Mouse (Mus musculus) testis, postnatal 10 days (tissue): Measurements from ENCODE around the gene Gse1.

Source experiments
- DNase-seq: peaks from one replicate; pipeline ENCODE4 v3.0.0; 2021; ENCODE audit warnings: low spot score

Gse1 gene

DNA sequence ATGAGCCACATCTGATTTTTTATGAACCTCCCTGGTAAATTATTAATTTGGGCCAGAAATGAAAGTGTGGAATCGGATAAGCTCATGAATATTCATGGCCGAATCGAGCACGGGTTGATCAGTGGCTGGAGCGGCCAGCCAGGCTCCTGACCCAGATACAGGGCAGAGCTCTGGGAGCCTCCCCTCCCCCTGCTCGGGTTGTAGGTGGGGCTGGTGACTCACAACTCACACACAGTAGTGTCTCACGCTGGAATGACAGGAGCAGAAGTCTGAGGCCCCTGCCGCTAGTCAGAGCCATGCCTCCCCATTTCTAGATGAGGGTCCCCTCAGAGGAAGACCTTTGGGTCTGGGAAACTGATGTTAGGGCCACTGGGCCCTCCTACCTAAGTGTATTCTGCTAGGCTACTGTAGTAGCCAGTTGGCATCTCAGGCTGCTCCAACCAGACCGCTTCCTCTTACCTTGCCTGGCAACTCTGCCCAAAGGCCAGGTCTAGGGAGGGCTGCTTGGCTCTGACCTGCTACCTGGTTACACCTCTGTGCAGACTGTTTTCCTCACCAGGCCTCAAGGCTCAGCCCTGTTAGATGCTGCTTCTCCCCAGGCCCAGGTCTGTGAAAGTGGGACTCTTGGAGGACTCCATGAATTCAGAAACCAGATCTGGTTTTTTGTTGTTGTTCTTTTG, 270.8 kb downstream of the Gse1 start:
- no peak for DNase-seq

DNA sequence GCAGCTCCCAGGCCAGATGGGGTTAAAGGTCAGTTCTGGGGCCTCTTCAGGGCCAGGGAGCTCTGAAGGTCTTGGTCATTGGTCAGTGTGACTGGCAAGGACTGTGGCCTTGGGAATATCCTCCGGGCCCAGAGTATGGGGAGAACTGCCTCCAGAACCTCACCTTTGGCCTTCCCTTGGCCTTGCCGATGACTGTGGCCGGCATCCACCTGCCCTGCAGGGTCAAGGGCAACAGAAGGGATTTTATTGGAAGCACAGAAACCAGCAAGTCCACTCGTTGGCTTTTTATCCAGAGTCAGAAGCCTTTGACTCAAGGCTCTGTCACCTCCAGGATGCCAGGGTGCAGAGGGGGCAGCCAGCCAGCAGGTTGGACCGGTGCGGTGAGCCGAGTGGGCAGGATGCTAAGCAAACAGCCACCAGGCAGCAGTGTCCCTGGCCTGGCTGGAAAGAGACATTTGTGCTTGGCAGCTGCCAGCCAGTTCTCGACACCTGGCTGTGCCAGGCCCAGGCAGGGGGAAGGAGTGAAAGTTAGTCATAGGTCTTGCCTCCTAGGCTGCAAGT, 272.5 kb downstream of the Gse1 start:
- no peak for DNase-seq

DNA sequence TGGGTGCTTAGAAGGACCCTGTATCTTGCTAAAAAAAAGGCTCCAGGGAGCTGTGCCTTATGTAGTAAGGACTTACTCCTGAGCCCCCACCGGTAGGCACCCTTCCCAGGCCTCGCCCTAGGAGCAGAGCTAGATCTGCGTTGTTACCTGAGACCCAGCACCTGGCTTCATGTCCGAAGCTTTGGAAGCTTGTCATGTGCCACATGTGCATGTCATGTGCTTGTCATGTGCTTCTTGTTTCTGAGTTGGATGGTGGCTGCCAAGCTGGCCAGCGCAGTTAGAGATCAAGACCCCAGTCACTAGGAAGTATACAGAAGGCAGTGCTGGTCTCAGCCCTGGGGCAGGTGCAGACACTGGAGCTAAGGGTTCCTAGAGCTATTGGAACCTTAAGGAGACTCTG, 273.2 kb downstream of the Gse1 start:
- DNase-seq, result no peak

DNA sequence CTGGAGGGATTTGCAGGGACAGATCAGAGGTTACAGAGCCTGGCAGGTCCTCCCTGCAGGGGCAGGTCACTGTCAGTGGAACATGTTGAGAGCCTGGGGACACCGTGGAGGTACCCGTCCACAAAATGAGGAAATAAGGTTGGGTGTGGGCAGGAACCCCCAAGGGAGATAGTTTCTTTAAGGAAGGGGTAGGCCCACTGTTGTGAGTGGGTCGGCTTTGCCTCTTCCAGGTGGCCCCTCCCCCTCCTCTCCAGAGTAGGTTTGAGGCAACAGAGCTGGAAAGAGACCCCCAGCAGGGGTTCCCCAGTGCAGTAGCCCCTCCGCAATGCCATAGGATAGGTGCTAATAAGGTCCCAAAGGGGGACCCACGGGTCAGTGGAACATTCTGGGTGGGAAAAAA, 274.2 kb downstream of the Gse1 start:
- DNase-seq, result no peak

DNA sequence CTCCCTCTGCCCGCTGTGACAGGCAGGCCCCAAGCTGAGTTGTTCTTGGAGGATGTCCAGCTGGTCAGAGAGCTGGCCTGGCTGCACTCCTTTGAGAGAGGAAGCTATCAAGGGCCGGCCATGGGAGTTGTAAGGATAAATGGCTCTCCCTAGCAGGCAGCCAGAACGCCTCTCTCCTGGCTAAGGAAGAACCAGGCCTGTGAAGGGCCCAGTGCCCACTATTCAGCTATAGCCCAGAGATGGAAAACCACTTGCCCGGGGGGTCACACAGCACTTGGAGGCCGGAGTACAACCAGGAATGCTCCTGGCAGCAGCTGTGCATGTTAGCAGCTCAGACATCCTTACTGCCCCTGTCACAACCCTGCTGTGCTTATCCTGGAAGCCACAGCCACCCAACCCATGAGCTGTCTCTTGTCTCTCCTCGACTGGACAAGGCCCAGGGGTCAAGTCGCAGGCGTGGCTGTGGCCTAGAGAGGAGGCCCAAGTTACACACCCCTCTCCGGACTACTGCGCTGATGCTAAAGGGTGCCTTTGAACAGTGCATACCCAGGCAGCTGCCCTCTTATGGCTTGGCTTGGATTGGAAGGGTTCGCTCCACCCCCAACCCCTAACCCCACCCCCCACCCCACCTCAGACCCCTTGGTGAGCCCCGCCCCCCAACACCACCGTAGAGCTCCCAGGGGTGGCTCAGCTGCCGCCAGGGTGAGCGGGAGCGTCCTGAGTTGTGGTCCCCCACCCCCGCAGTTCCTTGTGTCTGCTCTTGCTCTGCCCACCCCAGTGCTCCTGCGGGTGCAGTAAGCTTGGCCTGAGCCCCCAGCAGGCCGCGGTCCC, 276.2 kb downstream of the Gse1 start:
- DNase-seq, result no peak

DNA sequence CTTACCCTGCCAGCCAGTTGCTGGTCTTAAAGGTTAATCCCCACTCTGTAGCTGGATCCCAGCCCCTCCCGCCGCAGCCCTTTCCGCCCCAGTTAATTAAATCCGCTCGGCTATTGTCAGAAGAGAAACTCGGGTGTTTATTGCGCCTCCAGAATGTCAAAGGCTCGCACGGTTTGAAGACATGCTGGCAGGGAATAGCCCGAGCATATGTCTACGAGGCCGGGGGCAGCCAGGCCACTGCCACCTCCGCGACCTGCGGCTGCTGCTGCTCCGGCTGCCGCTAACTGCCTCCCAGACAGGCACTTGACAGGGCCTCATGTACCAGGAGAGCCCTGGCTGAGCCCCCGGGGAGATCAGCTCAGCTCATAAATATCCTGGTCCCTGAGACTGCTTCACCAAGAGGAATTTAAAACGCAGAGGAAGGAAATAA, 276.8 kb downstream of the Gse1 start:
- DNase-seq, result no peak

DNA sequence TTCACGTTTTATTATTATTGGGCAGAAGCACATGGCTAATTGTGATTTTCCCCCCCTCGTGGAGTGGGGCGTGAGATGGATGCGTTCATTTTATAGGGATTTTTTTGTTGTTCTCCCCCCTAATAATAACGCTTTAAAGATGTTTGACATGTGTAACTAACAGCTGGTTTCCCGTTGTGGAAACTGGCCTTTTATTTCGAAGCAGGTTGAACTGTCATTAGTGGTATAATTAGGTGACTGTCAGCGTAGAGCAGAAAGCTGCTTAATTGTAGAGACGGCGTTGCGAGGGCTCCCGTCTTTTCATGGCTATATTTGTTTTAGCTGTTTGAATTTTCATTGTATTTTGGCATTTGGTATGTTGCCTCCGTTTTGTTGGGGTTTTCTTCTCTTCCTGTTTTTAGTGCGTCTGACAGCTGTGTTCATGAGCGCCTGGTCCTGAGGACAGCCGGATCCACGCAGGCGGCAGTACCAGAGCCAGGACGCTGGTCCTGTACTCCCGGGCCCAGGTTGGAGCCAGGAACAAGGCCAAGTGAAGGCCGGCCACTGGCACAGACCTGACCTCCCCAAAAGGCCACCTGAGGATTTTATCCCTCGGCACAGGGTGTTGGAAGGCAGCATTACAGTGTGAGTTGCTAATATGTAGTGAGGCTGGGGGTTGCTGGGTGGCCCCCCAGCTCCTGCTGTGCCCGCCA, 277.5 kb downstream of the Gse1 start:
- no peak for DNase-seq

DNA sequence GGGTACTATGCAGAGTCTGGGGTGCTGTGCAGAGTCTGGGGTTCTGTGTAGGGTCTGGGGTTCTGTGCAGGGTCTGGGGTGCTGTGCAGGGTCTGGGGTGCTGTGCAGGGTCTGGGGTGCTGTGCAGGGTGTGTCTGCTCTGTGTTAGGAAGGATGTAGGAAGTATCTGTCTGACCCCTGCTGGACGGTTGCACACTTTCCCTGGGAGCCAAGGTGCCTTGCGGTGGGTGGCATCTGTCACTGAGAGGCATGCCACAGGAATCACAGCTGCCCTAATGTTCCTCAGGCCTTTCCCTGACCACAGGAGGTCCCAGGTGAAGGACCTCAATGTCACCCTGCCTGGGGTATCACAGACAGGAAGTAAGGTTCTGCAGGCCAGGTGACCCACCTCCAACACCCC, 278.3 kb downstream of the Gse1 start:
- DNase-seq, result no peak

DNA sequence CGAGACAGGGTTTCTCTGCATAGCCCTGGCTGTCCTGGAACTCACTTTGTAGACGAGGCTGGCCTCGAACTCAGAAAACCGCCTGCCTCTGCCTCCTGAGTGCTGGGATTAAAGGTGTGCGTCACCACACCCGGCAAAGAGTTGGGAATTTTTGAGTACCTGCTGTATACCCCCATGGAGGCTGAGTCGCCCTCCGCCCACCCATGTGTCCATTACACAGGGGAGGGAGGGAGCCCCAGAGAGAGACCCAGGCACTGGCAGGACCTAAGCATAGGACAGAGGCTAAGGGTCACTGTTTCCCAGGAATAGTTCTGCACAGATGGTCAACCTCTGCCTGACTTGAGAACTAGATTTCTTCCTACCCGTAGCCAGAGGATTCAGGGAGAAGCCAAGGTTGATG, 279.0 kb downstream of the Gse1 start:
- no peak for DNase-seq

DNA sequence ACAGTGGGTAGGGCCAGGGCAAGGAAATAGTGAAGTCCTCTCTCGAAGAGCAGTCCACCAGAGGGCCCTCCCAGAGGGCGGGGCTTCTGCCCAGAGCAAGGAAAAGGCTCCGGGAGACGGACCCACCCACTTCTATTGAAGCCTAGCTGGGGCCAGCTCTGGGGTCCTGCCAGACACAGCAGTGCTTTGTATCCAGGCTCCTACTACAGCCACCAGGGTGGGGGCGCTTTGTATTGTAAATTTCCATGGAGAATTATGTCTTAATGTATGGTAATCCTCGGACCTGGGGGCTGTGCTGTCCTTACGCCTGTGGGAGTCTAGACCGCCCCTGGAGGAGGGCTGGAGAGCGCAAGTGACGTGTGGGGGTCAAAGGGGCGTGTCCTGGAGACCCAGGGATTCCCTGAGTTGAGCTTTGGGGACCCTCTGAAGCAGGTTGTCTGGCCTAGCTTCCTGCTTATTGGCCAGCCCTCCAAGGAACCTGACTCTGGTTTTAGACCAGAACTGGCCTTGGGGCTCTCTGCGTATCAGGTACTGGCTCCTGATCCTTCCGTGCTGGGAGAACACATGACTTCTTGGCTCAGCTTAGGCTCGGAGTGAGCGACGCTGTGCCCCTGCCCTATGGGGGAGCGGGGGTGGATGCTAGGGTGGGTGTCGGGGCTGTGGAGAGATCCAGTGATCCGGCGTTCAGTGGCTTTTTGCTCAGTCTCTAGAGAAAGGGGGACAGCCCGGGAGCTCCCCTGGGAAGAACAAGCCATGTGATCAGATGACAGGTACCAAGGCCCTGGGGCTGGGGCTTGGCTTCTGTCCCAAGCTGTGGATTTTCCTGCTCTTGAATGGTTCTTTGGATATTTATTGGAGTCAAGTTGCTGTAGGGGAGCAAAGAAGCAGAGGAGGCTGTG, 281.1 kb downstream of the Gse1 start:
- DNase-seq, result no peak

DNA sequence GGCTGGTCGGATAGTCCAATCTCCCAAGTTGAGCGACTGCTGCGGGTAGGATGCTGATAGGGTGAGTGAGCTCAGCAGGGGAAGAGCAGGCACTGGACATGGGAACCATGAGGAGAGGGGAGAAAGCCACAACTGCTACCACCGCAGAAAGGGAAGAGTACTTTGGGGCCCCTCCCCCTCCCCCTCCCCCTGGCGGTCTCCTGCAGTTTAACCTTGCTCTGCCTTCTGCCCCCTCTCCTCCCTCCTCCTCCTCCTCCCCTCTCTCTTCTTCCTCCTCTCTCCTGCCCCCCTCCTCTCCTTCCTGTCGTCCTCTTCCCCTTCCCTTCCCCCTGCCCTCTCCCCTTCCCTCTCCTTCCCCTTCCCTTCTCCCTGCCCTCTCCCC, 281.8 kb downstream of the Gse1 start:
- DNase-seq, result no peak

DNA sequence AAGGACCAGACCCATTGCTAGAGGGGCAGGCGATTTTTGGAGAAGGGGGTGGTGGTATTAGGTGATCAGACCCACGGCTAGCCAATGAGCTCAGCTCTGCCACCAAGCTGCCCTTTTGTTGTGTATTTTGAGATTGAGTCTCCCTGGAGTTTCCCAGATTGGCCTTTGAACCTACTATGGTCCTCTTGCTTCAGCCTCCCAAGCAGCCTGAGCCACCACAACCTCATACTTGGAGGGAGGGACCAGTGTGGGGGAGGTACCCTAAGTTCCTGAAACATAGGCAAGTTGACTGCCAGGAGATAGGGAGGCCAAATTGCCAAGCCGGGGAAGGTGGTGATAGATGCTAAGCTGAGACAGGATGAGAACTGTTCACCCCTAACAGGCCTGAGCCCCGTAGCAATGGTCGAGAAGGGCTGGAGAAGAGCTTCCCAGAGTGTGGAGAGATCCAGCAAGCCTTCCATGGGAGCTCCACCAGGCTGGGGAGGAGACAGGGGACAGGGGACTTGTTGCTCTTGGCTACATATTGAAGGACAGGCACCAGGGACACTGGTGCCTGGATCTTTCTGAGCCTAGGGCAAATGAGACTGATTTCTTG, 282.7 kb downstream of the Gse1 start:
- no peak for DNase-seq

DNA sequence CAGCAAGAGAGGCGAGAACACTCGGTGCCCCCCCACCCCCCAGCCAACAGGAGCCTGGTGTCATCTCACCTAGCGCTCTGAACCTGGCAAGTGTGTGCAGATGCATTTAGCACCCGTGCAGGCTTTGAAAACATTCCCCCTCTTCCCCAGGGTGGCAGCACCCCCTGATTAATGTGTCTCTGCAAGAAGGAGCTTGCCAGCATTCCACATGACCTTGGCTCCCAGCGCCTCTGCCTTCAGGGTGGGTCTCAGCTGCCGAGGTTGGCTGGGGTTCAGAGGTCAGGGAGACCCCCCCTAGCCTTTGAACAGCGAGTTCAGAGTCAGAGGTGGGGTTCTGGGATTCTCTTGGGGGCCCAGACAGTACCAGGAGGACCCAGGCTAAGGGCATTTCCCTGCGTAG, 283.5 kb downstream of the Gse1 start:
- no peak for DNase-seq

DNA sequence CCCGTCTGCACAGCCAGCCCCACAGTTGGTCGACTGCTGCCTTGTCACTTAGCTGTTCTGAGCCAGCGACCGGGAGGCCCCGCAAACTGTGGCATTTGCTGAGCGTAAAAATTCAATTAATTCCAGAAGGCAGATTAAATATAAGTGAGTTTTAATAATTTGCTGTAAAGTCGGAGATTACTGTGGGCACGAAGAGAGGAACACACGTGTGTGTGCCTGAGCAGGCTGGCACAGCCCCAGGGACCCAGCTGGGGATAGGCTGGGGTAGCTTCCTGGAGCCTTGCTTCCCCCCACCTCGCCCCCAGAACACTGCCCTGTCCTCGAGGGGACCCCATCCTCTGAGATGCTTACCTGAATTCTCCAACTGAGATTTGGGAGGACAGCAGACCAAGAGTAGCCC, 284.1 kb downstream of the Gse1 start:
- no peak for DNase-seq

DNA sequence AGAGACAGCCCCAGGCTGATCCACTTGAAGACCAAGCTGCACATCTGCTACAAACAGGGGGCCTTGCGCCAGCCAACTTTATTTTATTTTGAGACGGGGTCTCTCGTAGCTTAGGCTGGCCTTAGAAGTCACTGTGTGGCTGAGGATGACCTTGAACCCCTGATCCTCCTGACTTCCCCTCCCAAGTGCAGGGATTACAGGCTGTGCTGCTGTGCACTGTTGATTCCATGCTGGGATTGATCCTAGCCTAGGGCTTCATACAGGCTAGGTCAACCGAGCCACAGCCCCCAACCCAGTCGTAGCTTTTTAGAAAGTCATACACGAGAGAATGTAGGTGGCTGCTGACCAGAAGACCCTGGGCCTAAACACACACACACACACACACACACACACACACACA, 284.9 kb downstream of the Gse1 start:
- DNase-seq, result no peak

DNA sequence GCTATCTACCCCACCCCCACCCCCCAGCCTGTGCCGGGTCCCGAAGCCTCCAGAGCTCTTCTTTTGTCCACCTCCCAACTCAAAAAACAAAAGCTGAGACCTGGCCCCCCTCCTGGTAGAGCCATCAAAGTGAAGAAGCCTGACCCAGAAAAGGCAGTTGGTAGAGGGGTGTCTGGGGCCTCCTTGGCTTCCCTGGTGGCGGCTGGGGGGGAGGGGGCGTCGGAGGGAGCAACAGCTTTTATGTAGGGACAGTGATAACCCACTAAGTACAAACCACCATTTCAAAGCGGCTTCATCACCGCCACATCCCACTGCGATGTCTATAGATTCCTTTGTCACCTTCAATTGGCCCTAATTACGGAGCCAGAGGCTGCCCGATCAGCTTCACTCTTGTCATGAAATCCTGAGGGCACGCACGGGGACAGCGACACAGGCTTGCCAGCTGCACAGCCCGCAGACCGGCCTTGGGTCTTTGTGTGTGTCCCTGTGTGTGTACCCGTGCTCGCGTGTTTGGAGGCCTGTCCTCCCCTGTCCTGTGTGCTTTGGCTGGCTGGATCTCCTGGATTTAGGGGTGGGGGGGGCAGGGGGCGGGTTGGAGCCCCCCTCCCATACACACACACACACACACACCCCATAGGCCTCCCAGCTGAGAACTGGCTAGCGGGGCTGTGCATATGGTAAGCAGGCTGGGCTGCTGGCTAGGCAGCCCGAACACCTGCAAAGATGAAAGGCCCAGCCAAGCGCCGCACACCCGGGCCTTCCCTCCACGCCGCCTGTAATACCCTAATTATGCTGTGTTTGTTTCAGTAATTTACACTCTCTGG, 285.6 kb downstream of the Gse1 start:
- no peak for DNase-seq

DNA sequence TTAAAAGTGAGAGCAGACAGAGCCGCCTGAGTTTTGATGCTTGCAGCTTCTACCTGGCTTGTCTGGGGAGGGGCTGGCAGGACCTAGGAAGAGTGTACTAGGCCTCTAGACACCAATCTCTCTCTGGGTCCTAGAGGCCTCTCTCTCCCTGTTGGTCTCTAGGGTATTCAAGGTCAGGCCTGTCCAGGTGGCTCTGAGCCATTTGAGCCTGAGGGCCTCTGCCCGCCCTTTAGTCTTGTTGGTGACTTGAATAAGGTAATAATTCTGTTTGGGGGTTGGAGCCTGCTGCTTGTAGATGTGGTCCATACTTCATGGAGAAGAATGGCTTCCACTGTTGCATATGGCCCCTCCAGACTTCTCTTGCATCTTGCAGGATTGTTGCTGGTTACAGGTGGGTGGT, 287.0 kb downstream of the Gse1 start:
- no peak for DNase-seq

DNA sequence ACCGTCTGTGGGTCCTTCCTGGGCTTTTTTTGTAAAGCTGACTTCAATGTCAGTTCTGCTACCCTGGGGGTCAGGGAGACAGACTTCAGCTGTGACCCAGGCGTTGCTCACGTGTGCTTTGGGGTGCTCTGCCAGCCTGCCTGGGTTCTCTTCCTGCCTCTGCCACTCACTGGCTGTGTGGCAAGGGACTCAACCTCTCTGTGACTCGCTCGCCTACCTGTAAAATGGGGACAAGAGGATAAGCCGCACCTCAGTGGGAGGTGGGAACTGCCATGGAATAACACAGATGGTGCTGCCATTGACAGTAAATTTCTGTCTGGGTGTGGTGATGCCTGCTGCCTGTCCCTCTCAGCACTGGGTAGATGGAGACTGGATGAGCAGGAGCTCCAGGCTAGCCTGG, 287.4 kb downstream of the Gse1 start:
- no peak for DNase-seq

DNA sequence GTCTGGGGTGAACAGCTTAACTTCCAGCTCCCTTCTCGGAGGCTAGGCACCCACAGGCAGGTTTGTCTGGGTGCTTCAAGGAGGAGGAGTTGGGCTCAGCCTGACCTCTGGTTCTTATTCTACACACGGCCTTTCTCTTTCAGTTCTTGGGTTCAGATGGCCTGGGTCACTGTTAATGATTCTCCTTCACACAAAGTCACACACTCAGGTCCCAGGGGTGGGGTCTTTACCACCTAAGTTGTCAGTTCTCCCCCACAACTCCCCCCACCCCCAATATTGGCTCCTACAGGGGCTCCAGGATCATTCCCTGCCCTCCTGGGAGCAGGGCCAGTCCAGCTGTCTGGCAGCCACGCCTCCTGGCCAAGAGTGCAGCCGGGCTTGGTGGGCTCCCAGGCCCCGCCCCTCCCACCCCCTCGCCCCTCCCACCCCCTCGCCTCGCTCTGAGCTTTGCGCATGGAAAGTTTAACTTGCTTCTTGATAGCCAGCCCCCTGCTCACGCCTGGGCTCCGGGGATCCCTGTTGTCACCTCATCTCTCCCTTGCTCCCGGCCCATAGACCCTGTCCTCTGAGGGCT, 288.0 kb downstream of the Gse1 start:
- no peak for DNase-seq
